Mouse (Mus musculus): Measurements from ENCODE around the gene Crk.

- TF ChIP-seq CTCF (IDR thresholded peaks at IDR 0.05; ENCODE audit: insufficient read depth, low read depth, low read length) (no peak), POLR2A (IDR thresholded peaks at IDR 0.05; ENCODE audit: insufficient read depth, low read depth, low read length) (no peak)
These were observed 65.7 kb downstream of the Crk start for GRCm38 (mm10) chr11:75744761-75745160.

Data from olfactory bulb, adult 2 months (tissue).